Mouse (Mus musculus): ENCODE measurements around the gene Echdc1. TPM values are rescaled to one million over a fixed set of nuclear protein-coding genes. Genes with fewer than 3 reads are reported as not detected.
"Not testable (repeated sequence)": the region's sequence is repeated elsewhere in the genome, so short reads cannot be mapped to it uniquely, and the experiment has no call there.

Gene Echdc1
- polyA plus RNA-seq, 1 experiment from 2014 or later: 19.7 TPM

DNA sequence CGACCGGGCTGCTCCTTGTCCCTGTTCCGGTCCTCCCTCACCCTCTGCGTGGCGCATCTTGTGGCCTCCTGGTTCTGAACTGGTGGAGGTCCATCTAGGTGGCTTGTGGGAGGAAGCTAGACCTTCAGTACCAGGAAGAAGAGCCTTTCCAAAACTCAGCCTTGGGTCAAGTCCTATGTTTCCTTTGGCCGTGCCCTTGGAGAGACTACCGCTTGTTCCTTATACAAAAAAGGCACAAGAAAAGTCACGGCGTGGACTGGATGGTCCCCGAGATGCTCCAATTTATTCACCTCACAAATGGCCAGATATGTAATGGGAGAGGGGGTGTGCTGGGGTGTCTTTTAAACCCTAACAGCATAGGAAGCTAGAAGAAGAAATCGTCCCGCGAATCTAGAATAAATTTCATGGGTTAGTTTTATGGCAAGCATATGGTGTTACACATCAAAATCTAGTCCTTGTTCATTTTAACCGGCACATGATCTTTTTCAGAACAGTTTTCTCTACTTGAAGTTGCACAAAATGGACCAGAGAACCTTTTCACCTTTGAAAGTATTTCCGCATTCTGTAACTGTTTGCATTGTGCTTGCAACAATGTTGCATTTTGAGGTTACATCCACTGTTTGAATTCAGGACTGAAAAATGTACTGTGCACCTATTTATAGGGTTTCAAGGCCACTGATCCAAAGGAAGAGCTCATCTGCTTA lies 49.4 kb downstream of the Echdc1 start, which contains the start of gene Rnf146:
TSS of gene Rnf146 (minus strand) at position 246 of the 704 bp plus-strand sequence.
- ATAC-seq (ENCODE audit: insufficient number of reproducible peaks, low FRiP score, low TSS enrichment, low read depth) (no peak; the same call in 1 of the 2 replicates), DNase-seq (ENCODE audit: low spot score) (no peak)
- H3K27me3 ChIP-seq (ENCODE audit: control insufficient read depth, insufficient read depth, low read length): no peaks in the 10 kb centered on the region
- H3K9ac ChIP-seq (ENCODE audit: low read length): peak within 1 kb of the TSS; percentile 97
- peak within 1 kb of the TSS; percentile 91 for H3K27ac ChIP-seq (replicated peaks; ENCODE audit: low read depth, low read length)
- peak within 1 kb of the TSS; percentile 59 for H3K4me2 ChIP-seq (ENCODE audit: low read depth, severe bottlenecking)
- H3K4me1 ChIP-seq (ENCODE audit: control insufficient read depth, insufficient read depth, low read length): peaks cover 6% of the 10 kb centered on the region; the same call in 1 of the 2 replicates
- WGBS: 9% methylated on average over 15 of the region's 15 CpGs
- H3K36me3 ChIP-seq (ENCODE audit: control insufficient read depth, insufficient read depth, low read length): no peaks in the 10 kb centered on the region
- no peaks in the 10 kb centered on the region for H3K9me3 ChIP-seq (ENCODE audit: control insufficient read depth, low read length)
- H3K4me3 ChIP-seq (ENCODE audit: low read depth, low read length): peak within 1 kb of the TSS; percentile 80

DNA sequence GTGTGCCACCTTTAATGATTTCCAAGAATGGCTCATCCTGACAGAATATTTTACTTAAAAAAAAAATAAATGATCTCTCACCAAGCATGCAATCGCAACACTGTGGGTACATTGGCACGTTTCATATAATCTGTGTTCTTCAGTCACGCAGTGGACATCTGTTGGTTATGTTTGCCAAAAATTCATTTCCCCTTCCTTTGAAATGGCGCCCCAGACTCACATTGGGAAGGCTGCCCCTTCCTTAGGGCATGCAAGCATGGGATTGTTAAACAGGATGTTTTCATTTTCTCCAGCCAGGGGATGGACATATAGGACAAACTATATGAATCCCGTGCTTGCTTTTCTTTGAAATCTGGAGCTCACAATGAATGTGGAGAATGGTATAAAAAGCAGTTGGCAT lies 61.1 kb downstream of the Echdc1 start:
- H3K9me3 ChIP-seq (ENCODE audit: control insufficient read depth, low read length): no peaks in the 10 kb centered on the region
- H3K36me3 ChIP-seq (ENCODE audit: control insufficient read depth, insufficient read depth, low read length): no peaks in the 10 kb centered on the region
- H3K4me1 ChIP-seq (ENCODE audit: control insufficient read depth, insufficient read depth, low read length): 0 out of 2 replicates have a peak, but pooled peaks cover 2% of the 10 kb centered on the region
- ATAC-seq (ENCODE audit: insufficient number of reproducible peaks, low FRiP score, low TSS enrichment, low read depth) (no peak), DNase-seq (ENCODE audit: low spot score) (no peak)
- no peak overlapping the region for H3K4me3 ChIP-seq (ENCODE audit: low read depth, low read length)
- no peaks in the 10 kb centered on the region for H3K27me3 ChIP-seq (ENCODE audit: control insufficient read depth, insufficient read depth, low read length)
- no peak overlapping the region for H3K4me2 ChIP-seq (ENCODE audit: low read depth, severe bottlenecking)
- WGBS: 86% methylated on average over 5 of the region's 5 CpGs
- H3K9ac ChIP-seq (ENCODE audit: low read length): no peak overlapping the region
- H3K27ac ChIP-seq (replicated peaks; ENCODE audit: low read depth, low read length): no peak overlapping the region

DNA sequence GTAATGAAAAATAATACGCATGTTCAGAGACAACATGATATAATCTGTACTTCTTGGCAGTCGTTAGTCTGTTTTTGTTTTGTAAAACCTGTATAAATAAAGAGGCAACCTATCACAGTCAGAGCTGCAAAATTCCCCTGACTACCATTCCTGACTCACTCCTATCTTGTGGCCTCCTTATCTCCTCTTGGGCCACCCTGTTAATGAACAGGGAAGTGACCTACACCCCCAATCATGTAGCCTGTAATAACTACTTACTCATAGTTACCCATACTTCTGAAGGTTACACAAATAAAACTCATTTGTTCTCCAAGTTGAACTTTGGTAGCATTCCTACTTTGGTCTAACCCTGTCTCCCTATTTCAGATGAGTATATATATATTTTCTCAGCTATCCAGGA lies 68.6 kb downstream of the Echdc1 start:
- H3K27ac ChIP-seq (replicated peaks; ENCODE audit: low read depth, low read length): no peak overlapping the region
- no peak for DNase-seq (ENCODE audit: low spot score)
- H3K9me3 ChIP-seq (ENCODE audit: control insufficient read depth, low read length): no peaks in the 10 kb centered on the region
- H3K4me2 ChIP-seq (ENCODE audit: low read depth, severe bottlenecking): no peak overlapping the region
- 91% methylated on average over 2 of the region's 2 CpGs for WGBS
- no peak overlapping the region for H3K4me3 ChIP-seq (ENCODE audit: low read depth, low read length)
- no peak overlapping the region for H3K9ac ChIP-seq (ENCODE audit: low read length)
- ATAC-seq (ENCODE audit: insufficient number of reproducible peaks, low FRiP score, low TSS enrichment, low read depth): no peak
- no peaks in the 10 kb centered on the region for H3K36me3 ChIP-seq (ENCODE audit: control insufficient read depth, insufficient read depth, low read length)
- 0 out of 2 replicates have a peak, but pooled peaks cover 2% of the 10 kb centered on the region for H3K4me1 ChIP-seq (ENCODE audit: control insufficient read depth, insufficient read depth, low read length)
- no peaks in the 10 kb centered on the region for H3K27me3 ChIP-seq (ENCODE audit: control insufficient read depth, insufficient read depth, low read length)

DNA sequence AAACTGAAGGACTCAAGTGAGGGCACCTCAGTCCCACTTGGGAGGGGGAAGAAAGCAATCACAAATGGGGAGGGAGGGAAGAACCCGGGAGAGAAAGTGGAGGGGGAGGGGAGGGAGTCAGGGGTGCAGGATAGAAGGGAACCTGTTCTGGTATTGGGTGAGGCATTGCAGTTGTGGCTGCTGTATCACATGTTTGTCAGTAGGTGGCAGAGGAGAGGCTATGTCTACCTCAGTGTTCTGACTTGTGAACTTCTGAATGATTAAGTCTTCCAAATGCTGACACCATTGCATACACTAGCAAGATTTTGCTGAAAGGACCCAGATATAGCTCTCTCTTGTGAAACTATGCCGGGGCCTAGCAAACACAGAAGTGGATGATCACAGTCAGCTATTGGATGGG lies 81.9 kb downstream of the Echdc1 start:
- 78% methylated on average over 2 of the region's 2 CpGs for WGBS
- not testable (repeated sequence) for ATAC-seq (ENCODE audit: insufficient number of reproducible peaks, low FRiP score, low TSS enrichment, low read depth); DNase-seq (ENCODE audit: low spot score)

More for the DNA sequence above, 81.9 kb downstream of the Echdc1 start:
- H3K4me1 ChIP-seq (ENCODE audit: control insufficient read depth, insufficient read depth, low read length); H3K9me3 ChIP-seq (ENCODE audit: control insufficient read depth, low read length); H3K4me3 ChIP-seq (ENCODE audit: low read depth, low read length); H3K4me2 ChIP-seq (ENCODE audit: low read depth, severe bottlenecking); H3K9ac ChIP-seq (ENCODE audit: low read length); H3K27me3 ChIP-seq (ENCODE audit: control insufficient read depth, insufficient read depth, low read length); H3K27ac ChIP-seq (replicated peaks; ENCODE audit: low read depth, low read length); H3K36me3 ChIP-seq (ENCODE audit: control insufficient read depth, insufficient read depth, low read length): not testable (repeated sequence)

Other genes with a start within 250 kb of the Echdc1 start
- 0.33 and 0.67 TPM in 2 replicates for gene Soga3, start 169.3 kb upstream of the Echdc1 start, polyA plus RNA-seq (2014; fragmentation: Nextera tagmentation; extraction: Ambion mirVana)
- not detected in 2 replicates for gene Gm49353, start 114.2 kb upstream of the Echdc1 start, polyA plus RNA-seq (2014; fragmentation: Nextera tagmentation; extraction: Ambion mirVana)
- gene 9330159F19Rik, start 101.6 kb upstream of the Echdc1 start, polyA plus RNA-seq (2014; fragmentation: Nextera tagmentation; extraction: Ambion mirVana): 0.24 and 0.61 TPM in 2 replicates
- 53.2 and 57.2 TPM in 2 replicates for gene Rnf146, start 49.3 kb downstream of the Echdc1 start, polyA plus RNA-seq (2014; fragmentation: Nextera tagmentation; extraction: Ambion mirVana)
- 21.9 and 25.5 TPM in 2 replicates for gene Rspo3, start 222.7 kb downstream of the Echdc1 start, polyA plus RNA-seq (2014; fragmentation: Nextera tagmentation; extraction: Ambion mirVana)

All from limb, embryonic 11.5 days (tissue).